Mouse (Mus musculus): ENCODE results near the gene Mesp2.

- TF ChIP-seq CTCF (IDR thresholded peaks at IDR 0.05; ENCODE audit: low read depth): no peak
- TF ChIP-seq EP300 (IDR thresholded peaks at IDR 0.05; ENCODE audit: low read depth): no peak
Measured at GRCm38 (mm10) chr7:79837247-79837646, 26.7 kb downstream of the Mesp2 start.
